Mouse (Mus musculus) stomach, postnatal 0 days (tissue): ENCODE results near the gene Sema7a.

Source experiments
- CTCF ChIP-seq: IDR thresholded peaks from 2 replicates; pipeline ENCODE4 v1.5.1; 2016; ENCODE audit warnings: antibody characterized with exemption, low read depth, mild to moderate bottlenecking, moderate library complexity
- EP300 ChIP-seq: optimal IDR thresholded peaks from 2 replicates; pipeline ENCODE3; 2016; ENCODE audit warnings: antibody characterized with exemption

GRCm38 (mm10) chr9:57968166-57968771, 28.4 kb downstream of the Sema7a start:
- TF ChIP-seq CTCF (no peak), EP300 (no peak)
